Mouse (Mus musculus) limb, embryonic 14.5 days (tissue): ENCODE measurements around the gene Cers3. TPM values are rescaled to one million over a fixed set of nuclear protein-coding genes. Genes with fewer than 3 reads are reported as not detected.

Source experiments
- ATAC-seq: fragments of 200-750 bp; cut with Nextera tagmentation; 2 replicates; pipeline ENCODE4 v1.8.0; 2017; ENCODE audit warnings: low read depth, moderate number of reproducible peaks, moderate TSS enrichment; ENCODE audit not compliant: low FRiP score
- DNase-seq: peaks from one replicate; pipeline ENCODE4 v3.0.0-alpha.2; 2015; ENCODE audit warnings: low spot score
- H3K27ac ChIP-seq: fragments of 300-500 bp; sonication (generic); replicated peaks from 2 replicates; pipeline ENCODE4 v1.5.1; 2014; ENCODE audit warnings: low read depth, mild to moderate bottlenecking, low read length, moderate library complexity, mixed read lengths
- H3K27me3 ChIP-seq: fragments of 300-500 bp; sonication (generic); 2 replicates; pipeline ENCODE4 v1.6.1; 2014; ENCODE audit warnings: low read length, mixed read lengths; ENCODE audit not compliant: control insufficient read depth, insufficient read depth
- H3K36me3 ChIP-seq: fragments of 300-500 bp; sonication (generic); 2 replicates; pipeline ENCODE4 v1.6.1; 2014; ENCODE audit warnings: mild to moderate bottlenecking, low read length, moderate library complexity, mixed read lengths; ENCODE audit not compliant: control insufficient read depth, insufficient read depth
- H3K4me1 ChIP-seq: fragments of 300-500 bp; sonication (generic); 2 replicates; pipeline ENCODE4 v1.6.1; 2014; ENCODE audit warnings: antibody characterized with exemption, low read length, mixed read lengths; ENCODE audit not compliant: control insufficient read depth, insufficient read depth
- H3K4me2 ChIP-seq: fragments of 300-500 bp; sonication (generic); replicated peaks from 2 replicates; pipeline ENCODE4 v1.6.1; 2014; ENCODE audit warnings: low read depth, mild to moderate bottlenecking, low read length, moderate library complexity; ENCODE audit not compliant: severe bottlenecking
- H3K4me3 ChIP-seq: fragments of 300-500 bp; sonication (generic); replicated peaks from 2 replicates; pipeline ENCODE4 v1.5.1; 2014; ENCODE audit warnings: low read length
- H3K9ac ChIP-seq: fragments of 300-500 bp; sonication (generic); 2 replicates; pipeline ENCODE4 v1.6.1; 2014; ENCODE audit warnings: mild to moderate bottlenecking, low read depth, low read length, moderate library complexity; ENCODE audit not compliant: severe bottlenecking
- H3K9me3 ChIP-seq: fragments of 300-500 bp; sonication (generic); 2 replicates; pipeline ENCODE4 v1.6.1; 2016; ENCODE audit warnings: low read length; ENCODE audit not compliant: control insufficient read depth
- POLR2A ChIP-seq: fragments of 200-500 bp; IDR thresholded peaks from 2 replicates; pipeline ENCODE4 v1.8.0; 2012; ENCODE audit warnings: inconsistent platforms, mild to moderate bottlenecking, moderate library complexity, borderline replicate concordance; ENCODE audit not compliant: insufficient read depth, insufficient read length; ENCODE audit errors: extremely low read depth
- WGBS: fragments of 180-500 bp; shearing (Covaris S2); extraction: QIAGEN DNeasy Blood & Tissue Kit; methylation state at CpG from one replicate; pipeline ENCODE4 v1.1.7; 2014; 5-methylcytosine and 5-hydroxymethylcytosine counted together
- polyA plus RNA-seq, 2 experiments: library from polyadenylated mRNA; depleted of rRNA in 1 of 2; stranded (reverse) in 1 of 2; unstranded in 1 of 2; fragments of >200 nt; fragmentation: Nextera tagmentation in 1 of 2; extraction: Ambion mirVana in 1 of 2; gene quantifications; 2 replicates each; pipeline versions ENCODE4 v1.2.1 to v1.2.3; 2012 to 2014

The Cers3 gene
- polyA plus RNA-seq, 2 experiments, result 4.4 to 12.0 TPM

DNA sequence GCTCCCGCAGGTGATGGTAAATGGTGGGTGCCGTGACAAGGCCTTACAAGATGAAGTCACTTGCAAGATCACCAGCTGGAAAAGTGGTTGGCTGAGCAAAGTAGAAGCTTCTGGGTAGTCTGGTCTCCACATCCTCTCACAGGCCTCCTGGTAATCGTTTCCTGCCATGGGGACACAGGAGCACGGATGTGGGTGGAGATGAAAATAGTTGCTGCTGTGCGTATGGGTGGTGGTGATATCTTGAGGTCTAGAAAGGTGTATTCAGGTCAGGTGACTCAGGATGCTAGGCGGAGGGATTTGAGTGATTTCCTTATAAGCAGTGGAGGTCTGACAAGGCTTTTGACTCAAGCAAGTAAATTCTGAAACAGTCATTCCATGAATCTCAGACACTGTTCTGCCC, 18.4 kb upstream of the Cers3 start:
- Histone ChIP-seq H3K4me3 (no peak overlapping the region), H3K4me2 (no peak overlapping the region), H3K9me3 (no peaks in the 10 kb centered on the region), H3K9ac (no peak overlapping the region), H3K36me3 (peaks cover 8% of the 10 kb centered on the region; the same call in 1 of the 2 replicates), H3K27me3 (no peaks in the 10 kb centered on the region), H3K4me1 (no peaks in the 10 kb centered on the region), H3K27ac (no peak overlapping the region)
- ATAC-seq, result no peak
- no peak for TF ChIP-seq POLR2A
- WGBS, result 79% methylated on average over 6 of the region's 6 CpGs
- DNase-seq, result no peak

- DNase-seq (no peak), ATAC-seq (no peak)
- Histone ChIP-seq H3K4me2 (no peak overlapping the region), H3K9ac (no peak overlapping the region), H3K27me3 (no peaks in the 10 kb centered on the region), H3K9me3 (no peaks in the 10 kb centered on the region), H3K4me3 (no peak overlapping the region), H3K4me1 (no peaks in the 10 kb centered on the region), H3K36me3 (no peaks in the 10 kb centered on the region), H3K27ac (no peak overlapping the region)
- no peak for TF ChIP-seq POLR2A
- 91% methylated on average over 6 of the region's 6 CpGs for WGBS
Measured at GRCm38 (mm10) chr7:66728072-66728471, 15.2 kb upstream of the Cers3 start.

GRCm38 (mm10) chr7:66729232-66729631, 14.1 kb upstream of the Cers3 start:
- Histone ChIP-seq H3K4me3 (no peak overlapping the region), H3K4me2 (no peak overlapping the region), H3K27ac (no peak overlapping the region), H3K9me3 (no peaks in the 10 kb centered on the region), H3K4me1 (no peaks in the 10 kb centered on the region), H3K27me3 (no peaks in the 10 kb centered on the region), H3K36me3 (no peaks in the 10 kb centered on the region), H3K9ac (no peak overlapping the region)
- WGBS, result 82% methylated on average over 2 of the region's 2 CpGs
- no peak for DNase-seq
- ATAC-seq, result no peak
- TF ChIP-seq POLR2A, result no peak

DNA sequence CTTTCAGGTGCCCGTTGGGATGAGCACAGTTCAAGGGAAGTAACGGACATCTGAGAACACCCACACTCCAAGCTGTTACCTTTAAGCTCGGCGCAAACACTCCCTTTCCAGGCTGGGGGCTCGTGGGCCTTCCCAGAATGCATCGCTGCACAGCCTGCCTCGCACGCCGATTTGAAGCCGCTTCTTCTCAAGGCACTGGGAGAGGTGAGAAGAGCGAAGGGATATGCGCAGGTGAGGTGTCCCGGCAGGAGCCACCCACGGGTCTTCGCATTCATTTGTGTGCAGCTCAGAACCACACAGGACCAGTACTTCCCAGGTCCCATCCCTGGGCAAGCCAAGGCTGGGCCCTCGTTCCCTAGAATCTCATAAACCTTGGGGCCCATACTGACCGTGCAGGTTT, 9.9 kb upstream of the Cers3 start:
- H3K36me3 ChIP-seq, result no peaks in the 10 kb centered on the region
- no peaks in the 10 kb centered on the region for H3K27me3 ChIP-seq
- no peaks in the 10 kb centered on the region for H3K4me1 ChIP-seq
- H3K4me2 ChIP-seq, result no peak overlapping the region
- no peak for ATAC-seq
- H3K9ac ChIP-seq, result no peak overlapping the region
- WGBS, result 93% methylated on average over 17 of the region's 17 CpGs
- no peak for DNase-seq
- no peak overlapping the region for H3K4me3 ChIP-seq
- H3K27ac ChIP-seq, result no peak overlapping the region
- H3K9me3 ChIP-seq, result no peaks in the 10 kb centered on the region
- no peak for TF ChIP-seq POLR2A

DNA sequence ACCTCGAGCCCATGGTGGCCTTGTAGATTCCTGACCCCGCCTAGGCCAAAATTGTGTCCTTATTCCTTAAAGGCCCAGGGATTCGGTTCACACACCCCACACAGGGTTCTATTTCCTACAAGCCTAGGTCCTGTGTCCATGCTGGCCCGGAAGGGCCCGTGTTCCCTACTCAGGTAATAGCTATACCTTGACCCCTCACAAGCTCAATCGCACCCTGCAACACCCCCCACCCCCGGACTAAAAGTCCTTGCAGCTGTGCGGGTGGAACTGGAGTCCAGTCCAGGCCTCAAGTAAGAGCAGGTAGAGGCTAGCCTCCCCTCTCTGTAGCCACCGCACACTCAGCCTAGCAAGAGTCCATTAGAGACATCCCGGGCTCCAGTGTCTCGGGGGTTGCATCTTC, 9.4 kb upstream of the Cers3 start:
- no peak overlapping the region for H3K4me2 ChIP-seq
- no peaks in the 10 kb centered on the region for H3K27me3 ChIP-seq
- DNase-seq (no peak), ATAC-seq (no peak)
- no peaks in the 10 kb centered on the region for H3K36me3 ChIP-seq
- 92% methylated on average over 11 of the region's 11 CpGs for WGBS
- no peak overlapping the region for H3K9ac ChIP-seq
- H3K4me1 ChIP-seq, result no peaks in the 10 kb centered on the region
- no peaks in the 10 kb centered on the region for H3K9me3 ChIP-seq
- H3K27ac ChIP-seq, result no peak overlapping the region
- no peak for TF ChIP-seq POLR2A
- no peak overlapping the region for H3K4me3 ChIP-seq

DNA sequence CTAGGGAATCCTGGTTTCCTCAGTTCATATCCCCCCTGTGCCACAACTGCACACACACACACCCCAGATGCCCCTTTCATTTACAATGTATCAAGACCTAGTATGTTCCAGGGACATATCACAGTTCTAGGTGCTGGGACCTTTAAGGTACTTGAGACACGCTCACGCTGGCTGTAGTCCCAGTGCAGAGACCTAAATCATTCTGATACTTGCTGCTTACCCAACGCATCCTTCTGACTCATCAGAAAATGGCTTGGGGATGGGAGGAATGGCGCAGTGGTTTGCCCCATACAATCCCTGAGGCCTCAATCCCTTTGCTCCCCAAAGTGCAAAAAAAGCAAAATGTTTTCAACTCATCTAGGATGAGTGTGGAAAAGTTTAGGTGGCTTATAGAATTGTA, 8.8 kb upstream of the Cers3 start:
- Histone ChIP-seq H3K9ac (no peak overlapping the region), H3K9me3 (no peaks in the 10 kb centered on the region), H3K27ac (no peak overlapping the region), H3K4me3 (no peak overlapping the region), H3K4me1 (no peaks in the 10 kb centered on the region), H3K36me3 (no peaks in the 10 kb centered on the region), H3K4me2 (no peak overlapping the region), H3K27me3 (no peaks in the 10 kb centered on the region)
- WGBS, result 93% methylated on average over 4 of the region's 4 CpGs
- no peak for TF ChIP-seq POLR2A
- ATAC-seq (no peak), DNase-seq (no peak)
